Mouse (Mus musculus) kidney, adult 2 months (tissue): ENCODE data around the gene Ggact.

Source experiments
- CTCF ChIP-seq: fragments of 200-500 bp; conservative IDR thresholded peaks from 2 replicates; pipeline ENCODE4 v1.5.1; 2011; ENCODE audit warnings: low read depth, mild to moderate bottlenecking, control low read depth, low read length, moderate library complexity, mixed read lengths; ENCODE audit not compliant: insufficient read depth, insufficient read length
- POLR2A ChIP-seq: fragments of 200-500 bp; IDR thresholded peaks from one replicate; pipeline ENCODE4 v1.6.1; 2011; ENCODE audit warnings: low read depth, low read length, control low read depth

- TF ChIP-seq CTCF (no peak), POLR2A (no peak)
These were observed 39.0 kb upstream of the Ggact start for GRCm38 (mm10) chr14:122952556-122952955.
